Mouse (Mus musculus) bone marrow macrophage, adult 2 months (primary cell): Measurements from ENCODE around the gene Nr1d1. TPM values are rescaled to one million over a fixed set of nuclear protein-coding genes. Genes with fewer than 3 reads are reported as not detected.

Experiments used
- H3K27ac ChIP-seq: 2 replicates; pipeline ENCODE4 v1.5.1; 2012; ENCODE audit warnings: low read depth, low read length; ENCODE audit not compliant: insufficient read depth
- H3K4me1 ChIP-seq: 2 replicates; pipeline ENCODE4 v1.6.1; 2012; ENCODE audit warnings: low read length; ENCODE audit not compliant: control insufficient read depth, insufficient read depth
- H3K4me3 ChIP-seq: 2 replicates; pipeline ENCODE4 v1.5.1; 2012; ENCODE audit warnings: mild to moderate bottlenecking, low read length, moderate library complexity; ENCODE audit not compliant: insufficient read depth
- CTCF ChIP-seq: IDR thresholded peaks from 2 replicates; pipeline ENCODE4 v1.5.1; 2012; ENCODE audit warnings: low read depth, mild to moderate bottlenecking, low read length, moderate library complexity
- POLR2A ChIP-seq: IDR thresholded peaks from 2 replicates; pipeline ENCODE4 v1.6.1; 2012; ENCODE audit warnings: mild to moderate bottlenecking, low read depth, low read length, borderline replicate concordance
- polyA plus RNA-seq: library from polyadenylated mRNA; stranded (reverse); fragments of >200 nt; gene quantifications from 2 replicates; pipeline ENCODE4 v1.2.4, GENCODE M21; 2012; ENCODE audit not compliant: missing spikeins, insufficient read depth, insufficient read length

The Nr1d1 gene
- polyA plus RNA-seq, 1 experiment: 8.2 TPM

- TF ChIP-seq CTCF: no peak
- no peak for TF ChIP-seq POLR2A
- Histone ChIP-seq H3K4me1 (peaks cover 52% of the 10 kb centered on the region), H3K4me3 (no peak overlapping the region), H3K27ac (peak overlapping the region; percentile 93)
Measured at GRCm38 (mm10) chr11:98781851-98782512, 6.8 kb upstream of the Nr1d1 start.

DNA sequence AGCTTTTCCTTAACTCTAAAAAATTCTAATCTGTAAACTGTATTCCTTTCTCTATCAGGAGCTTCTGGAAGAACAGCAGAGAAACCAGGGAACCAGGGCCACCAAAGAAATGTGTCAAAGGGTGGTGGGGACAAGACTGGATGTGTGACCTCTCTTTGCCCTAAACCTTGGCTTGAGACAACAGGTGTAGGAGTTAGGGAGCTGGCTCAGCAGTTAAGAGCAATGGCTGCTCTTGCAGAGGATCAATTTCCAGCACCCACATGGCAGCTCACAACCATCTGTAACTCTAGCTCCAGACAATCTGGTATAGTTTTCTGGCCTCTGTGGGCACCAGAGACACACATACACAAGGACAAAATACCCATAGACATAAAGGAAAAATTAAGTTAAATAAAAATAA is 2.8 kb upstream of the Nr1d1 start:
- TF ChIP-seq CTCF (no peak), POLR2A (no peak)
- Histone ChIP-seq H3K27ac (no peak overlapping the region), H3K4me3 (no peak overlapping the region), H3K4me1 (peaks cover 37% of the 10 kb centered on the region)

DNA sequence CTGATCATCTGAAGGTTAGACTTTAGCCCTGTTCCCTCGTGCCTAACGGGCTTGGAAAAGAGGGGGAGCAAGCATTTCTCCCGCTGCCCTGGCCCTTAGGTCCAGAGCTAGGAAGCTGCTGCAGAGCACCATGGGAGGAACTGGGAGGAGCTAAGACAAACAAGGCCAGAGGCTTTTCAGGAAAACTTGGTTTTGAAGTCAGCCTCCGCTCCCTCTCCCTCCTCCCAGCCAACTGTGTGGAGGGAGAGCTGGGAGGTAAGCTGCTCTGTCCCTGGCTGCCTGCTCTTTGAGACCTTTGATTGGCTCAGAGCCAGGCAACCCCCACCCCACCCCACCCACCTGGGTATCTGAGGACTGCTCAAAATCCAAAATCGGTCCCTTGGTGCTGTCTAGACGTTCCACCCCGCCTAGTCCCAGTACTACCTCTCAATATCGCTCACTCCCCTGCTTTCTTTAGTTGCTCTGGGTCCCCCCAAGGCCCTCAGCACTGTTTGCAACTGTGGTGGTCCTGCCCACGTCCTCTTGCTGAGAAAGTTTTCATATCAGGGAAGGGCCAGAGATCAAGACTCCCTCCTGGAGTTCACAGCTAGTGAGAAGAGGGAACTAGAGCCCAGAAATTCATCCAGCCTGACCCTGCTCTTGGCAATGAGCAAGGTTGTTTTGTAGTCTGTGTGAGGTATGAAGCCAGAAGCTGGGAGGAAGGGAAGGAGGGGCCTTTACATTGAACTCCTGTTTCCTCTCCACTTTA is 1.9 kb upstream of the Nr1d1 start:
- no peak for TF ChIP-seq CTCF
- no peak for TF ChIP-seq POLR2A
- peaks cover 38% of the 10 kb centered on the region for H3K4me1 ChIP-seq

GRCm38 (mm10) chr11:98776052-98776764 is 1.1 kb upstream of the Nr1d1 start:
- H3K4me1 ChIP-seq: peaks cover 34% of the 10 kb centered on the region

More for the DNA sequence above, 1.9 kb upstream of the Nr1d1 start:
- Histone ChIP-seq H3K27ac (peak overlapping the region; percentile 94), H3K4me3 (peak overlapping the region; percentile 62; the same call in 1 of the 2 replicates)

DNA sequence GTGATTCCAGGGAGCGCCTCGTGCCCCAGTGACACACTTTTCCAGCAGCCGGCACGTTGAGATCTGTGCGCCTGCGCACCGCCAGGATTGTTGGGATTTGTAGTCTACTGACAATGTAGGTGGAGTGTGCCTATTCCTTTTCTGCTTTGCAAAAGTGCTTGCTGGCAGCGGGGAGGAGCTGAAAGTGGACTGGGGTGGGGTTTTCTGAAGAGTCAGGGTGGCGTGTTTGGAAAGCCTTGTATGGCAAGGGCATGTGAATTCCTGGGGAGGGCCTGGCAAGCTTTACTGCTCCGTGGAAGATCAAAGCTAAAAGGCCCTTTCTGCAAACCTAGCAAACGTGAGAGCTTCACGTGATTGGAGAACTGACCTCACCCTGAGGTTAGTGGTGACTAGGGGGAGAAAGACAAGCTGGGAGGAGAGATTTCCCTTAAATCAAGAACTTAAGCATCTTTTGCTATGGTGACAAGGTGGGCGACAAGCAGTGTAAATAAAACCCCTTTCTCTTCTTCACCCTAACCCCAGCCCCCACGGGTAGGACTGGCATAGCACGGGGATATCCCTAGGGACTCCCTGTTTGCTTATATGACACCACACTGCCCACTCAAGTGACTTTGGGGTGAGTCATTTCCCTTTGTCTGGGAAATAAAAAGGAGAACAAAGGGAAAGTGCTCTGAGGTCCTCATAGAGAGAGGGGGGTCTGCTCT is 367 bp upstream of the Nr1d1 start:
- peaks cover 34% of the 10 kb centered on the region for H3K4me1 ChIP-seq

More at GRCm38 (mm10) chr11:98776052-98776764, 1.1 kb upstream of the Nr1d1 start:
- Histone ChIP-seq H3K27ac (peak overlapping the region; percentile 94), H3K4me3 (peak overlapping the region; percentile 62)
- TF ChIP-seq CTCF: no peak
- TF ChIP-seq POLR2A: 0 out of 2 replicates have a peak, but pooled peaks have one; percentile 13

GRCm38 (mm10) chr11:98773635-98774295 is 1.4 kb downstream of the Nr1d1 start:
- H3K4me1 ChIP-seq: peaks cover 34% of the 10 kb centered on the region
- TF ChIP-seq CTCF (no peak), POLR2A (no peak)
- peak overlapping the region; percentile 74 for H3K27ac ChIP-seq
- peak overlapping the region; percentile 97 for H3K4me3 ChIP-seq

More for the DNA sequence above, 367 bp upstream of the Nr1d1 start:
- Histone ChIP-seq H3K27ac (peak overlapping the region; percentile 94), H3K4me3 (peak overlapping the region; percentile 97)
- TF ChIP-seq CTCF (no peak), POLR2A (no peak)

GRCm38 (mm10) chr11:98772667-98773171 is 2.4 kb downstream of the Nr1d1 start:
- peaks cover 27% of the 10 kb centered on the region for H3K4me1 ChIP-seq
- H3K4me3 ChIP-seq: peak overlapping the region; percentile 16; the same call in 1 of the 2 replicates
- no peak overlapping the region for H3K27ac ChIP-seq
- TF ChIP-seq POLR2A (no peak), CTCF (no peak)

GRCm38 (mm10) chr11:98771844-98772525 is 3.1 kb downstream of the Nr1d1 start:
- no peak for TF ChIP-seq CTCF
- TF ChIP-seq POLR2A: no peak
- H3K27ac ChIP-seq: no peak overlapping the region
- H3K4me3 ChIP-seq: no peak overlapping the region
- peaks cover 20% of the 10 kb centered on the region for H3K4me1 ChIP-seq
